Mouse (Mus musculus) cerebellum, postnatal 14 days (tissue): ENCODE data around the gene Pear1.
"Not testable (repeated sequence)": the region's sequence is repeated elsewhere in the genome, so short reads cannot be mapped to it uniquely, and the experiment has no call there.

Experiments used
- DNase-seq, 2 experiments: peaks; one replicate each; pipeline ENCODE4 v3.0.0; 2021; ENCODE audit warnings: mixed read lengths in 2 of 2

The Pear1 gene

DNA sequence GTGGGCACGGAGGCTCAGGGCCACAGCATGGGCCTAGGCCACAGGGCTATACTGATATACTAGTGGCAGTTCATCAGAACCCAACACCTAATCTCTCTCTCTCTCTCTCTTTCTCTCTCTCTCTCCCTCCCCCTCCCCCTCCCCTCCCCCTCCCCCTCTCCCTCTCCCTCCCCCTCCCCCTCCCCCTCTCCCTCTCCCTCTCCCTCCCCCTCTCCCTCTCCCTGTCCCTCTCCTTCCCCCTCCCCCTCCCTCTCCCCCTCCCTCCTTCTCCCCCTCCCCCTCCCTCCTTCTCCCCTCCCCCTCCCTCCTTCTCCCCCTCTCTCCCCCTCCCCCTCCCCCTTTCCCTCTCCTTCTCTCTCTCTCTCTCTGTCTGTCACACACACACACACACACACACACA lies at the start of gene Pear1:
Gene Pear1, minus strand, starts transcription at position 101 of the 400 bp plus-strand sequence.
- not testable (repeated sequence) for DNase-seq

DNA sequence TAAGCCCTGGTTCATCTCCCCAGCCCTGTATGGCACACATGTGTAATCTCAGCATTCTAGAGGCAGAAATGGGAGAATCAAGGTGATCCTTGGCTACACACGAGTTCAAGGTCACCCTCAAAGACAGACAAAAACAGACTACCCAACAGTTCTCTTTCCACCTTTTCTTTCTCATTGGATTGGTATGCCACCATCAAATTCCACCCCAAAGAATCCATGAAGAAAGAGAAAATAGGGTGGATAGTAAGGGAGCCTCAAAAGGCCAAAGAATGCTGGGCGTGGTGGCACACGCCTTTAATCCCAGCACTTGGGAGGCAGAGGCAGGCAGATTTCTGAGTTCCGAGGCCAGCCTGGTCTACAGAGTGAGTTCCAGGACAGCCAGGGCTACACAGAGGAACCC lies 40.0 kb upstream of the Pear1 start:
- DNase-seq: not testable (repeated sequence)

DNA sequence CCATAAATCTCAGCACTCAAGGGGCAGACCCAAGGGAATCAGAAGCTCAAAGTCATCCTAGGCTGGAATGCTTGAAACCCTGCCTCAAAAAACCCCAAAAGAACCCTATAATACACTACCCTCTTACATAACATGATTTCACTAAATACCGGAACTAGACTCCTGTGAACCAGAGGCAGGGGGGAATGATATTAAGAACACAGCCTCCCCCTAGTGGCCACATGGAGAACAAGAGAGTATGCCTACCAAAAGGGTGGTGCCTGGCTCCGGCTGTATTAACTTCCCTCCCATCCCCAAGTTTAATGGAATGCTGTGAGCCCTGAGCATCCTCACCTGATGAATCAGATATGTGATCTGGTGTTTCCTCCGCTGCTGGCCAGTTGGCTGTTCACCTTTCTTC lies 35.7 kb upstream of the Pear1 start:
- DNase-seq: peak; percentile 75 to 79

DNA sequence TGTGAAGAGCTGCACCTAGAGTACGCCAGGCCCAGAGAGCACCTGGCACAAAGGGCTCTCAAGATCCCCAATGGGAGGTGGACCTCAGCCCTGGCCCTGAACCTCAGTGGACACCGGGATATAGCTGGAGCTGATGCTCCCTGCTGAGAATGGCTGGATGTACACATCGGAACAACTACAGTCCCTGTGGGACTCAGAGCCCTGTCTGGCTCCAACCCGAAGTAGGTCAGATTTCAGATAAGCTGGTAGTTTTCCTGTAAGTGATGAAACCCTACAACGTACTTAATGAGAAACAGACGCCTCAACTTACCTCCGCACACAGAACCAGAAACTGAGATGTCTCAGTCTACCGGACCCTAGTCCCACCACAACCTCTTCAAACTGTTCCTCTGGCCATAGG lies 33.6 kb upstream of the Pear1 start:
- no peak for DNase-seq

DNA sequence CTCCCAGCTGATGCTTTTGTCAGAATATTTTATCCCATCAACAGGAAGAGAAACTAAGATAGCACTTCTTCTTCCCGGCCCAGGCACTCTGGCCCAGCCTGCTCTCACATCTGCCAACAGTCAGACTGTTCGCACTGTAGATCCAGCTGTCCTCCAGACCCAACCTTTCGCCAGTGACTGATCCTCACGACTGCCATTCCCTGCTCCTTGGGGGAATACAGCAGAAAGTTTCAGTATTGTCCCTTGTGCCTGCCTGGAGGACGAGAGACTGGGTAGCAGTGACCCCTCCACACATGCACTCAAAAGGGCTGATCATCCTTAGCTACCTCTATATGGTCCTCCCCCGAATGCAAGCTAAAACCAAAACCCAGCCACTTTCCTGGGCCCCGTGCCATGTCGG lies 31.8 kb upstream of the Pear1 start:
- DNase-seq: no peak

DNA sequence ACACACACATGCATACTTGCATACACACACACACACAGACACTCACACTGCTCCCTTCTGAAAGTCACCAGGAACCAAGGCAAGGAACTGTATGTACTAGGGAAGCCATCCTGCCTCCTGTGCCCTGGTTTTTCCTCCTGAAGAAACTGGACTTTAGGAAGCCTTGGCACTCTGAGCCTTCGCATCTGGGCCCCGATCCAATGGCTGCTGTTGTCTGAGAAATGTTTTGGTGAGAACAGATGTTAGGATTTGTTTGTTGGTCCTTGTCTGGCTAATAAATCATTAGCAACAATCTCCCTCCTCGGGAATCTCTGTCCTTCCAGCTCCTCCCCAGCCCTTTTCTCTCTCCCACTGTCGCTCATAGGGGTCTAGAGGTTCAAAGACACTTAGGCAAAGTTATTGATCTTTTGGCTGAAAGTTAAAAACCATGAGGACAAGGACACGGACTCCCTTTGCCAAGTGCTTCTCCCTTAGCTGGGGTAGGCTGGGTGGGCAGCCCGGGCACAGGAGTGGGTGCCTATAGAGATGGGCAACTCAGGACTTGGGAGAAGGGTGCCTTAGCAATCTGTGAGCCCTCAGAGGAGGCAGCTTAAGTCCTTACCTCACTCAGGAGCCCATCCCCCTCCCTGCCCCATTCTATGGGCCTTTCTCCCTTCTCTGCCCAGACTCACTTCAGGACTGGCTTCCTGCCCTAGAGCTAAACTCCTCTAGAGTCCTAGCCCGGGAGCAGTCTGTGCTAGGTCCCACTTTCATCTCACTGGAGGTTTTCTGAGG lies 30.9 kb upstream of the Pear1 start:
- DNase-seq: no peak

DNA sequence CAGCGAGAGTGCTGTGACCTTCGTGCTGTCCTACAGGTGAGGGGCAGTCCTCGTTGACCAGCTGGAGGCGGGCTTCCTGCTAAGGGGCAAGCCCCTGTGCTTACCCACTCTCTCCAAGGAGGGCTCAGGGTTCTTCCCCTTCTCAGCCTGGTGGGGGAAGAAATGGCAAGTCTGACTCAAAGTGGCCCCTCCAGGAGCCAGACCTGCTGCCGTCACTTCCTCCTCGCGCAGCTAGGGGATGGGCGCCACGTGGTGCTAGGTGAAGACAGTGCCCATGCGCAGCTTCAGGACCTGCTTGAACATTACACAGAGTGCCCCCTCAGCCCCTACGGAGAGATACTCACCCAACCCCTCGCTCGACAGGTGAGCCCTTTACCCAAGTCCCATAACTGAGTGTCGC lies 25.0 kb upstream of the Pear1 start:
- DNase-seq: no peak

DNA sequence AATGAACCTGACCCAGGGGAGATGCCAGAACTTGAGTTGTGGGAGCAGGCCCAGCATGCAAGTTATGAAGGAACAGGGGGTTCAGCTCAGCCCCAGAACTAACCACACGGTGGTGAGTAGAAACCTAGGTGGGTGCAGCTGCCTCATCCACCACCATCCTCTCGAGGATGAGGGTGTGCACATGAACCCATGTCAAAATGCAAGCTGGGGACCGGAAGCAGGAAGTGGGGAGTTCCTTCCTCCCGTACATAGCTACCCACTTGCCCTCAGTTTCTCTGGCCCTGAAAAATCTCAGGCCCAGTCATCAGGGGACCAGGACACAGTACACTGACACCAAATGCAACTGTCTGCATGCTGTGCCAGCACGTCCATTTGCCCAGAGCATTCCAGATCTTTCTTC lies 23.6 kb upstream of the Pear1 start:
- DNase-seq: no peak

DNA sequence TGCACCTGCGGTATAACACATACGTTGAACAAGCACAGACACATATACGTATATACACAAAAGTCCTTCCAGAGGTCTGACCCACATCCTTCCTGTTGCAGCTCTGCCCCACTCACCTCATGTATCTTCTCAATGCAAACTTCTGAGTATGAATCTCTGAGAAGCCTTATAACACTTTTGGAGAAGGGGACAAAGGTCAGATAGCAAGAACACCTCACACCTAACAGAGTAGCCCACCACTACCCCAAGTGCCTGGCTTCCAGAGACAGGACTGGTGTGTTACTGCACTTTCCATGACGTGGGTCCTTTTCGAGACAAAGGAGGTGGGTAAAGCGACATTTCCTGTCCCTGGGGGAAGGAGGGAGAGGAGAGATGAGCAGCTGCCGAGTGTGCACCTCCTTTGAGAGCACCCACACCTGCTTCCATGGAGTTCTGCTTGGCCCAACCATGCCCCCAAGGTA lies 22.6 kb upstream of the Pear1 start, which contains the start of gene Sh2d2a:
Gene Sh2d2a, plus strand, starts transcription at position 106 of the 461 bp plus-strand sequence.
- no peak for DNase-seq

DNA sequence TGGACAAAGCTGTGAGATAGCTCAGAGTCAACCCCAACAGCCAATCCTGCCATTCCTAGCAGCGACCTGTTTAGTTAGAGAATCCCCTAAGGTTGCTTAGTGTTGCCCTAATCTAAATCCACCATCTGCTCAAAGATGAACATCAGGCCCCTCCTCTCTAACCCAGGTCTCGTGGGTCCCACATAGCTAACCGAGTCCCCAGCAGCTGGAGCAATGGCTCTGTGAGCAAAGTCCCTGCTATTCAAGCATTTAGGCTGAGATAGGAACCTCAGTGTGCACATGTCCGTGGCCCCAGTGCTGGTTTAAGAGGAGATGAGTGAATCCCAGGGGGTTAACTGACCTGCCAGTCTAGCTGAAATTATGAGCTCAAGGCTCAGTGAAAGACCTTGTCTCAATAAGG lies 22.1 kb upstream of the Pear1 start:
- DNase-seq: no peak

DNA sequence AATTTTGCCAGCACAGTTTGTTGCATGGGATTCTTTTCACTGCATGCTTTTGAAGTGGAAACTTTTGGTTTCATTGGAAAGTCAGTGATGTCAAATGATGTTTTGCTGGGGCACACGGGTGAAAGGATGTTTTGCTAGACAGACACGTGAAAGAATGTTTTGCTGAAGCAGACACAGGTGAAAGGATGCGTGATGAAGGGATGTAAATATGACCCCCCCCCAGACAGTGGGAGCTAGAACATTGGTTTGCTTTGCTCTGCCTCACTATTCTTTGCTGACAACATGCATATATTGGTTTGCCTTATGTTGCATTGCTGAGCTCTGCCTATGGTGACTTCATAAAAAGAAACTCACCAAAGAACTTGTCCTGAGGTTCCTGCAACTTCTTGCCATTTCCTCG lies 20.9 kb upstream of the Pear1 start:
- DNase-seq: no peak

DNA sequence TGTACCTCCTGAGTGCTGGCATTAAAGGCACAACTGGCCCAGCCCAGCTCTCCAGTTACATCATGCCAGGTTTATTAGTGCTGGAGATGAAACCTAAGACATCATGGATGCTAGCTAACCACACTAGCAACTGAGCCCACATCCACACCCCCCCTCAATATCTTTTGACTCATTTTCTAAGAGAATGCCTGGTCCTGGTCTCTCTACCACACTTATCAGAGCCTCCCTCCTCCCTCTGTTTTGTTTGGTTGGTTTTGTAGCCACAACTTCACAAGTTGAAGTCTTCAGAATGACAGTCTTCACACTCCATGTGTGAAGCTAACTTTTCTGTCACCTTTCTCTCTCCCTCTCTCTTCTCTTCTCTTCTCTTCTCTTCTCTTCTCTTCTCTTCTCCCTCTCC lies 16.8 kb upstream of the Pear1 start:
- no peak for DNase-seq

DNA sequence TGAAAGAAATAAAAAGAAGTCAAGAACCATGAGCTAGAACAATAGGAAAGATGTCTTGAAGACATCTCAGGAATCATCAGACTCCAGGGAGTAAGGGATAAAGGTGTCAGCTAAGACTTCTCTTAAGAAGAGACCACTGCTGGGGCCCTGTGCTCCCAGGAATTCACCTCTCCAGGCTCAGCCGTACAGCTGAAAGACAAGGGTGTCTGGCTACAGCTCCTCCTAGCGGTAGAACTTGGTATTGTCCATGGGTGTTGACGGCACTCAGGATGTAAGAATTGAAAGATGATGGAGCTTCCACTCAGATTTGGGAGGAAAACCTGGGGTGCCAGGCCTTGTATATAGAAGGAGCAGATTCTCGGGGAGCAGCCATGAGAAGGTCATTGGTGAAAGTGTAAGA lies 14.5 kb upstream of the Pear1 start:
- peak; percentile 89 to 92 for DNase-seq

DNA sequence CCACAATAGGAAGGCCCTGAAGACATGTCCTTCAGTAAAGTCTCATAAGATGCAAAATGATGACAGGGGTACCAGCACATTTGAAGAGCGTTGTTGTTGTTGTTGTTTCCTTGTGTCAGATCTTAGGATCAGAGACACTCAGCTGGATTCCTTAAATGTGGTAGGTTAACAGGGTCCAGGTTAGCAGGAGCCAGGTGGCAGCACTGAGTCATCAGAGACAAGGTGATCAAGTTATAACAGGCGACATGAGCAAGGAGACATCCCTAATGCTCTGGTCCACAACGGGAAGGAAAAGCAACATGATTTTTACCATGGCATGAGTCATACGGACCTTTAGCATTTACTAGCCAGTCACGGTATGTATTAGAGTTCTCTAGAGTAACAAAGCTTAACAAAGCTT lies 9.4 kb upstream of the Pear1 start:
- DNase-seq: no peak

DNA sequence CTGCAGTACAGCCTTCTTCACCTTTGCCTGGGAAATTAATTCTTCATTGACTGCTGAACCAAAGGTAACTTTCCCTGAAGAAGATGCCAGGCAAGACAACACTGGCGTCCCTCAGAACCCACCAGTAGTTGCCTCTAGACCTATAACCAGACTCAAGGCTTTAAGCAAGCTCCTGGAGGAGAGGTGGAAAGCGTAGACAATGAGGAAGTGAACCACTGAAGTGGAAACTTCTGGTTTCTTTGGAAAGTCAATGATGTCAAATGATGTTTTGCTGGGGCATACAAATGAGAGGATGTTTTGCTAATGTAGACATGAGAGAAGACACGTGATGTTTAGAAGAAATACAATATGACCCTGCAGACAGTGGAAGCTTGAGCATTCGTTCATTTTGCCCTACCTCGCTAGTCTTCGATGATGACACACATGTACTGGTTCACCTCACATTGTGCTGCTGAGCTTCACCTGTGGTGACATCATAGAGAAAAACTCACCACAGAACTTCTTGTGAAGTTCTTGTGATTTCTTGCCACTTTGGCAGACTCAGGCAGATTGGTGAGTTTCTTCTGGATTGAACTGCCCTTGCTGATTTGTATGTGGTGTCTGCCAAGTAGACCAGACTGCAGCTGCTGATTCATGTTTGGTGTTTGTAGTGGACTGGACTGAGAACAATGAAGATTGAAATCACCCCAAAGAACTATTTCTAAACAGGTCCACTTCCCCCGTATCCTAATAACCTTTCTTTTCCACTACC lies 8.2 kb upstream of the Pear1 start:
- DNase-seq: no peak

DNA sequence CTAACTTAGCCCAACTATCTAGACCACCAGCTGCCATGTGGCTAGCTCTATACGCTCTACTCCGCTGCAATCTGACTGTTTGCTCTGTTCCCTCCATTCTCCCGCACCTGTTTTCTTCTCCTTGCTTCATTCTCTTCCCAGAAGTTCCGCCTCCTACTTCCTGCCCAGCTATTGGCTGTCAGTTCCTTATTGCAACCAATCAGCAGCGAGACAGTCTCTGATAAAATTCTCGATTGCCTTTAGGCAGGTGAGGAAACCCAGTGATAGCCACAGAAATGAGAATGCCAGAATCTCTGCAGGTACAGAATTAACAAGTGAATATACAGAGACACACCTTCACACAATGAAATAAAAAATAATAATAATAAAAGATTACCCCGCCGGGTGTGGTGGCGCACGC lies 4.9 kb upstream of the Pear1 start:
- no peak for DNase-seq

DNA sequence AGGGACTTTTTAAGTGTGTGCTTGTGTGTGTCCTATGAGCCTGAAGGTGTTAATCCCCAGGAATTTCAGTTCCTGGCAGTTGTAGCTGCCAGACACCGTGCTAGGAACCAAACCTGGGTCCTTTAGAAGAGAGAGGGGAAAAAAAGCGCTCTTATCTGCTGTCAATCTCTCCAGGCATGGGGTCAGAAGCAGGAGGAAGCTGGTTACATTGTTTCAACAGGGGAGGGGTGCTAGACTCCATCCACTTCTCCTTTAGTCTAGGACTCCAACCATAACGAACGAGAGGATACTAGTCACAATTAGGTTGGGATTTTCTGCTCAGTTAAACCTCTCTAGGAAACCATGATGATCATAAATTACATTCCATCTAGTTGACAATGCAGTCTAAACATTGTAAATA lies 4.3 kb upstream of the Pear1 start:
- no peak for DNase-seq

DNA sequence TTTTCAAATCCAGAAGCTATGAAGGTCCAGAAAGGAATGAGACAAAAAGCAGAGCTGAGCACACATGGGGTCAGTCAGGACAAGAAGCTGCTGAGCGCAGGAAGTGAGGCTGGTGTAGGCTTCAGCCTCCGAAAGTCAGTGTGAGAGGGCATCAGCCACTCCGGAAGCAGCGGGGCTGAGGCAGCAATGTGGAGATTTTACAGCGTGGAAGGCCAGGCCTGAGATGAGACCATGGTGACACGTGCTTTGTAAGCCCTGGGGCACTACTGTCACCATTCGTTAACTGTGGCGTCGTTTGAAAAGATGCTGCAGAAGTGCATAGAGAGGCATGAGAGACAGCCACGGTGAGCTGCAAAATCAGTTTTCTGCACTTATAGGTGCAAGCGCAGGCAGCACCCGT lies 5.9 kb downstream of the Pear1 start:
- no peak for DNase-seq

DNA sequence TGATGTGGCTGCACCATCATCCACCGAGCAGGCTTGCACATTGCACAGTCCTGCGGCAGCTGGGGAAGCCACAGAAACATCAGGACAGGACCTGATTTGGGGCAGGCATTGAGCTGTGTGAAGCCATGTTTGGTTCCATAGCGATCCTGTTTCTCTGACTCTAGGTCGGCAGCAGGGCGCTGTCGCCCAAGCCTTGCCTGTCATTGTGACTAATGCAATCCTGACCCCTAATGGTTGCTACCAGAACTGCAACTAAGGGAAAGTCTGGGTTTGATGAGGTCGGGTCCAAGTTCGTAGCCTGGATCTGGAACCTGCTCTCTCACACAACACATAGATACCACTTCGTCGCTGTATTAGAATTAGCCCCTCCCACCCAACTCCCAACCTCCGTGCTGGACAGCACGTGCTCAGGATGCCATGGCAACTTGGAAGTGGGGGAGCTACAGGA lies 7.4 kb downstream of the Pear1 start:
- peak; percentile 87 to 91 for DNase-seq

DNA sequence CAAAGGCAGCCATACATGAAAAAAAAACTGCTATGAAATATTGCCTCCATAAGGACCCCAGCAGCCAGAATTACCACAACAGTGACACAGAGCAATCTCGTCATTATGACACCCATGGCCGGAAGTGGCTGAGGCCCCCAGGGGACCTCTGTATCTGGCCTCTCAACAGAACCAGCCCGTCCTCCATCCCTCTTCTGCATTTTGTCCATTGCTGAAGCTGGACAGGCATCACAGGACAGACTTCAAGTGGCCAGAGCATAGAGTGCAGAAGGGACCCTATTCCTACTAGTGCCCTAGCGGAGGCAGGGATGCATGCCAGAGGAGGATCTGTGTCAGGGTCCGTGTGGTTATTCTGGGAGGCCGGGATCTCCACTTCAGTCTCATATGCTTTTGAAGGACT lies 7.9 kb downstream of the Pear1 start:
- no peak for DNase-seq

DNA sequence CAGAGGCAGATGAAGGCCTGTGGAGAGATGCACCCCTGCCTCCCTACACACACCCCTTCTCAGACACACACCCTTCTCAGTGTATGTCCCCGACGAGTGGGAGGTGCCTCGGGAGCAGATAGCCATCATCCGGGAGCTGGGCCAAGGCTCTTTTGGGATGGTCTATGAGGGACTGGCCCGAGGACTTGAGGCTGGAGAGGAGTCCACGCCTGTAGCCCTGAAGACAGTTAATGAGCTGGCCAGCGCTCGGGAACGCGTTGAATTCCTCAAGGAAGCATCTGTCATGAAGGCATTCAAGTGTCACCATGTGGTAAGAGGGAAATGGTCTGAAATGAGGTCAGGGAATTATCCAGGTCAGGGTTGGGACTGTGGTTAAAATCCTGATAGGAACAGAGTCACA lies 11.2 kb downstream of the Pear1 start:
- no peak for DNase-seq

DNA sequence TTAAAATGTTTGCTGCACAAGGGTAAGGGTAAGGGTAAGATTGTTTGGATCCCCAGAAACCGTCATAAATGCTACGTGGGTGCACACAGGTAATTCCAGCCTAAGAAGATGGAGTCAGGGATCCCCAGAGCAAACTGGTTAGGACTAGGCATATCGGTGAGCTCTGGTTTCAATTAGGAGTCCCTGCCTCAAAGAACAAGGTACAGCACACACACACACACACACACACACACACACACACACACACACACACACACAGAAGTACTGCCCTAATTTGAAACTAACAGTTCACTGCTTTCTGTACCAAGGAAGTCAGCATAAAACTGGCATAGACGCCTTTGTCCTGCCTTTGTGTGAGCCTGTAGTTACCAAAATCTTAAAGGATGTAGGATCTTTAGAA lies 11.7 kb downstream of the Pear1 start:
- no peak for DNase-seq

DNA sequence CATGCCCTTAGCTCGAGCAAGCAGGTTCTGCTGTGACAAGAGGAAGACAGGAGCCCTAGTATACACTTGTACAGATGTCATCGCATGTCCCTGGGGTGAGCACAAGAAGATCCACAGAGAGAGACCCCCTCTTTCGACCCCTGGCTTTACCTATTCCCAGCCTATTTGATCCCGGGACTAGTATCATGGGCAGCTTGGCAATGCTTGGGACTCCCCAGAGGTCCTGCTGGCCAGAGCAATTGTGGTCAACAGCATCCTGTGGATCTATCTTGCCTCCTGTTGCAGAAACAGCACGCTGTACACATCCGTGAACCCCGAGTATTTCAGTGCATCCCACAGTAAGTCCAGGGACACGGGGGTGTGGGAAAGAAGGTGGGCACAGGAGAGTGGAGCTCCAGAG lies 12.8 kb downstream of the Pear1 start:
- DNase-seq: no peak

DNA sequence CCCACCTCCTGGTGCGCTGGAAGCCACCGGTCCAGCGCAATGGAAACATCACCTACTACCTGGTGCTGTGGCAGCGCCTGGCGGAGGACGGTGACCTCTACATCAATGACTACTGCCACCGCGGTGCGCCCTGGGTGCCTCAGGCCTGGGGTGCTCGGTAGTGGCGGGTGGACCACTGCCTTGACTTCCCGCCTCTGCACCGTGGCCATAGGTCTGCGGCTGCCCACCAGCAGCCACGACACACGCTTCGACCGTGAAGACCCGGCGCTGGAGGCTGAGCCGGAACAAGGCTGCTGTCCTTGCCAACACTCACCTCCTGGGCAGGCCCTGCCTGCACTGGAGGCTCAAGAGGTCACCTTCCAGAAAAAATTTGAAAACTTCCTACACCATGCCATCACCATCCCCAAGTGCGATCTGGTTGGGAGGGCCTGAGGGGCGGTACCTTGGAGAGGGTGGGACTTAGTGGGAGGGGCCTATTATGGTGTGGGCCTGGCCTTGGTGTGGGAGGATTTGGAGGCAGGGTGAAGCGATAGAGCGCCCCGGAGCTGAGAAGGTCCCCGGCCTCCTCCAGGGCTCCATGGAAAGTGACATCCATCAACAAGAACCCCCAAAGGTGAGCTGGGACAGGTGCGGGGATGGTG lies 14.7 kb downstream of the Pear1 start:
- DNase-seq: no peak
